Mouse (Mus musculus) hindlimb bud, embryonic 11.5 days (tissue): Measurements from ENCODE around the gene Gm42715.
A peak's percentile ranks its signal among the peaks of the same experiment; 100 is the strongest.
"Not testable (repeated sequence)": the region's sequence is repeated elsewhere in the genome, so short reads cannot be mapped to it uniquely, and the experiment has no call there.

Experiments used
- DNase-seq: peaks from one replicate; pipeline ENCODE4 v3.0.0-alpha.2; 2012; ENCODE audit warnings: low read depth, low spot score; ENCODE audit errors: extremely low spot score

The Gm42715 gene

DNA sequence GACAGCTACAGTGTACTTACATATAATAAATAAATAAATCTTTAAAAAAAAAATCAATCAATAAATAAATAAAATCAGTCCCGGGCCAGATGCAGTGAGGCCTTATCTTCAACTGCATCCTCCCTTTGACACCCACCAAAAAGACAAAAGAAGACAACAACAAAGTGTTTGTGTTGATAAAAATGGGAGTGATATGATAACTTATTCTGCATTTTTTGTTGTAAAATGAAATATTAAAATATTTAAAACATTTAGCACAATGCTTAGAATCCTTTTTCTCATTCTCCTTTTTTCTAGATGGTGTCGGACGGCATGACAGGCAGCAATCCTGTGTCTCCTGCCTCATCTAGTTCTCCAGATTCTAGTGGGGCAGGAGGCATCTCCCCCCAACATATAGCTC lies at the start of gene Gm42715:
Gene Gm42715, plus strand, starts transcription at position 301 of the 400 bp plus-strand sequence.
- DNase-seq: no peak

GRCm38 (mm10) chr7:127470011-127470715 lies 49.2 kb upstream of the Gm42715 start:
- DNase-seq: no peak

GRCm38 (mm10) chr7:127470743-127471645 lies 48.4 kb upstream of the Gm42715 start:
- peak; percentile 83 for DNase-seq

DNA sequence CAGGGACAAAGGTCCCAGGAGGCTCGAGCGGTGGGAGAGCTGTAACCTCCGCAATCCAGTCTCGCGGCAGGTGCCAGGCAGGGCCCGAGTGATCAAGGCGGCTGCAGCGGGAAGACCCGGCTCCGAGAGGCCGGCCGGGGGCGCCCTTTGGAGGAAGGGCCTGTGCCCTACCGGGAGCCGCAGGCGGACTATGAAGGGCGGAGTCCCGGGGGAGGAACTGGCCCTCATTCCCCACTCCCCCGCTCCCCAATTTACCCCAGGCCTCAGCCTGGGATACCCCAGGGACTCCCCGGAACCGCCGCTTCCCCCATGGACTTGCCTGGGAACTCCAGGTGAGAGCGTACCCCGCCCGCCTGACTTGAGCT lies 47.8 kb upstream of the Gm42715 start:
- DNase-seq: no peak

DNA sequence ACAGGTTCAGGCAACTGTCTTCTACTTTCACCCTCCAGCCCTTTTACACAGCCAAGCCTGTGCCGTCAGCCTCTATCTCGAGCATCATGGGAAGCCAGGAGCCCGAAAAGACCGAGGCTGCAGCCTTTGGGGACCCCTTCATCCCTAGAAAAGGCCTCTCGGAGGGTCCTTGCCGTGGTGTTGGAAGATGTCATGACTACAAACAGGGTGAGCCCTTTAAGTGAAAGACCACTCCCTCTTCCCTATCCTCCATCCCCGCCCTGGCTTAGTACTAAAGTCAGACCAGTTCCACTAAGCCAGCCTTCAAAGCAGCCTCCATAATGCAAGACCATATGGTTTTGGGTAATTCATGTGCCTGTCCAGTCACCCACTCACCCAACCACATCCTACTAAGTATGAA lies 47.3 kb upstream of the Gm42715 start:
- no peak for DNase-seq

- DNase-seq: no peak
These were observed 45.7 kb upstream of the Gm42715 start for GRCm38 (mm10) chr7:127473705-127474104.

- no peak for DNase-seq
These were observed 44.9 kb upstream of the Gm42715 start for GRCm38 (mm10) chr7:127474378-127475070.

- DNase-seq: no peak
These were observed 44.1 kb upstream of the Gm42715 start for GRCm38 (mm10) chr7:127475186-127475740.

DNA sequence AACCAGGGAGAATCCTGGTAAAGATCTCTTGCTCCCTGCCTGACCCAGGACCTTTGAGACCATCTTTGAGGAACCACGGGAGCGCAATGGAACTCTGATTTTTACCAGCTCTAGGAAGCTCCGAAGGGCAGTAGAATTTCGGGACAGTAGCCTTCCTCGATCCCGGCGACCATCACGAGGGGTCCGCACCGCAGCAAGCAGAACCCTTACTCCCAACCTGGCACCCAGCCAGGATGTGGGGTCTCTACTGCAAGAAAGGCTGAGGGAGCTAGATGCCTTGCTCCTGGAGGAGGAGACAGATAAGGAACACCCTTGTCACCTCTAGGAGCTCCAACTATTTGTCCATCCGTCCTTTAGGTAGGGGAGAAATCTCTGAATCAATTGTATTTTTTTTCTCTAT lies 43.0 kb upstream of the Gm42715 start:
- DNase-seq: no peak

GRCm38 (mm10) chr7:127476855-127477254 lies 42.5 kb upstream of the Gm42715 start:
- no peak for DNase-seq

- DNase-seq: peak; percentile 99
These were observed 41.4 kb upstream of the Gm42715 start for GRCm38 (mm10) chr7:127477687-127478634.

GRCm38 (mm10) chr7:127478635-127479317 lies 40.6 kb upstream of the Gm42715 start, which contains the start of gene Fbrs:
Gene Fbrs, plus strand, starts transcription at chr7:127479199.
- peak; percentile 99 for DNase-seq

GRCm38 (mm10) chr7:127479318-127480225 lies 39.8 kb upstream of the Gm42715 start:
- DNase-seq: no peak

DNA sequence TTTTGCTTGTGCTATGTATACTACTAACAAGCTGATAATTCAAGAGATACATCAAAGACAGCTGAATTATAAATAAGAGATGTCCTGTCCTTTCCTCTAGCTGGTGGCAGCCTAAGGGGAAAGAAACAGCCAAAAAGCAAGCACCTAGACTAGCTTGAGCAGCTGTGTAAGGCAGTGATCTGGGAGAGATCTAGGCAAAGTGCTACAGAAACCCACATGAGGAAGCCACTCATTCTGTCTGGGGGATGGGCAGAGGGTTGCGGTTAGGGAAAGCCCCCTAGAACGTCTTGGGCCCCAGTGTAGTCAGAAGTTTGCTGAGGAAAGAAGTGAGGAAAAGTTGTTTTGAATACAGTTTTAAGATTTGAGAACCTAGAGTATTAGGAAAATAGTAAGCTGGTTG lies 39.1 kb upstream of the Gm42715 start:
- DNase-seq: no peak

DNA sequence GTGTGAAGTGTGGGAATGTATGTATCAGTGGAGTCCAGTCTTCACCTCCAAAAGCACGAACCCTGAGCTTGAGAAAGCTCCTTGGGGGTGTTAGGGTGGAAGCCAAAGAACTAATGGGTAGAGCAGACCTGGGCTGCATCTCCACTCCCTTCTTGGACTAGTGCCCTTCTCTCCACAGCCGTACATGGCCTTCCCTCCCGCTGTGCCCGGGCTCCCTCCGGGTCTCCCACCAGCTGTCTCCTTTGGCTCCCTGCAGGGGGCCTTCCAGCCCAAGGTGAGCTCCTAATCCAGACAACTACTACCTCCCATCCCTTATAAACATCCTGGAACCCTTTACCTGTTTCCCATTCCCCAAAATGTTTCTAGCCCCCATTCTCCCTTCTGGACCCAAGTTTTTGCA lies 34.0 kb upstream of the Gm42715 start:
- no peak for DNase-seq

DNA sequence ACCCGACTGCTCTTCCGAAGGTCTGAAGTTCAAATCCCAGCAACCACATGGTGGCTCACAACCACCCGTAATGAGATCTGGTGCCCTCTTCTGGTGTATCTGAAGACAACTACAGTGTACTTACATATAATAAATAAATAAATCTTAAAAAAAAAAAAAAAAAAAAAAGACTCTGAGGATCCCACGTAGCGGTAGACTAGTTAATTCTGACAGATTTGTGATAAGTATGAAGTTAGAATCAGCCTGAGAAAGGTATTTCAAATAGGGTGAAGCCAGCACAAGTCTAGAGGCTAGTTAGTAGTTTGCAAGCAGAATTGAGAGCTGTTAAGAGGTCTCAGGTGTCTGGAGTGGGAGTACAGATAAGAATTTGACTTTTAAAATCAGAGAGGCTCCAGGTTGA lies 31.0 kb upstream of the Gm42715 start:
- not testable (repeated sequence) for DNase-seq

GRCm38 (mm10) chr7:127489982-127490381 lies 29.4 kb upstream of the Gm42715 start:
- DNase-seq: no peak

DNA sequence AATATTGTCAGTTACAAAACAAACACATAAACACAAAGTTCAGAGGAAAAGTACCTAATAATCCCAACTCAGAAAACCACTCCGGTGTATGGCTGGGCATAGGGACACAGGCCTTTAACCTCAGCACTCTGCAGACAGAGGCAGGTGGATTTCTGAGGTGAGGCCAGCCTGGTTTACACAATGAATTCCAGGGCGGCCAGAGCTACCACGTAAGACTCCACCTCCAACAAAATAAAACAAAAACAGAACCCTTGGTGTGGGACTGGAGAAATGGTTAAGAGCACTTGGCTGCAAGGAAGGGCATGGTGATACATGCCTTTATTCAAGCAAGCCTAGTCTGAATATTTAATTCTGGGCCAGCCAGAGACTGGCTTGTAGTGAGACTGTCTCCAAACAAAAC lies 27.5 kb upstream of the Gm42715 start:
- no peak for DNase-seq
